Mouse (Mus musculus): ENCODE results near the gene Mef2b.
A peak's percentile ranks its signal among the peaks of the same experiment; 100 is the strongest.

The Mef2b gene

GRCm38 (mm10) chr8:70139026-70139857, at the start of gene Mef2b, which contains the start of the genes Rfxank and Borcs8:
Mef2b (plus strand) TSS chr8:70139711.
Rfxank (minus strand) TSS chr8:70139154.
Borcs8 (plus strand) TSS chr8:70139499.
- DNase-seq: peak; percentile 99 to 100

- DNase-seq: no peak
Measured at GRCm38 (mm10) chr8:70092786-70093185, 46.7 kb upstream of the Mef2b start.

GRCm38 (mm10) chr8:70099276-70099675, 40.2 kb upstream of the Mef2b start:
- no peak for DNase-seq

DNA sequence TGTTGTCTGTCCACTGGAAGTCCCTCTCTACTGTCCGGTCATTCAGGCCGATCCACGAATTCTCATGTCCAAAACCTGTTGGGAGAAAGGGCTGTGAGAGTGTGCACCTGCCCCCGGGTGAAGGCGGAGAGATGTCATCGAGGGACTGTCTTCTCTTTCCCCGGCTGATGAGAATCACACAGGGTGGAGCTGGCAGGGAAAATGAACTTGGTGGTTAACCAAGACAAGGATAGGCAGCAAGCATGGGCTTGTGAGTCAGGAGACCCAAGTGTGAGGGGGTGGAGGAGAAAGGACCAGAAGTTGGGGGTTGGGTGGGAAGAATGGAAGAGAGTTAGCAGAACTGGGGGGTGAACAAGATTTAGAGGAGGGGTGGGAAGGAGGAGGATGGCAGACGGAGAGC, 39.3 kb upstream of the Mef2b start:
- no peak for DNase-seq

- peak; percentile 68 to 70 for DNase-seq
Measured at GRCm38 (mm10) chr8:70104506-70104905, 35.0 kb upstream of the Mef2b start.

GRCm38 (mm10) chr8:70104922-70105321, 34.6 kb upstream of the Mef2b start:
- DNase-seq: no peak

DNA sequence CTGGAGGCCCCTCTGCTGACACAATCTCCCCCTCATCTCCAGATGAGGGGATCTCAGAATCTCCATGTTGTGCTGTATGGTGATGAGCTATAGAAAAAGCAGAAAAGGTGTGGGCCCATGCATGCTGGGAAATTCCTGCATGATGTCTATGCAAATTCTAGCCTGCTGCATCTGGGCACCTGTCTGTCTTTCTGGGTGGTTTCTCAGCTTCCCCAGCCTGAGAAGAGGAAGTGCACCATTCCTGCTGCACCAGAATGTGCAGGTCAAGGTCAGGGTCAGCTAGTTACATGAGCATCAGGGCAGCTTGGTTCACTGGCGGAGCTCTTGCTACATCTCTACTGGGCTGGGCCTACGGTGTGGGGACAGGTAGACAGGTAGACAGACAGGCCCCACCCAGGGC, 29.1 kb upstream of the Mef2b start:
- DNase-seq: no peak

DNA sequence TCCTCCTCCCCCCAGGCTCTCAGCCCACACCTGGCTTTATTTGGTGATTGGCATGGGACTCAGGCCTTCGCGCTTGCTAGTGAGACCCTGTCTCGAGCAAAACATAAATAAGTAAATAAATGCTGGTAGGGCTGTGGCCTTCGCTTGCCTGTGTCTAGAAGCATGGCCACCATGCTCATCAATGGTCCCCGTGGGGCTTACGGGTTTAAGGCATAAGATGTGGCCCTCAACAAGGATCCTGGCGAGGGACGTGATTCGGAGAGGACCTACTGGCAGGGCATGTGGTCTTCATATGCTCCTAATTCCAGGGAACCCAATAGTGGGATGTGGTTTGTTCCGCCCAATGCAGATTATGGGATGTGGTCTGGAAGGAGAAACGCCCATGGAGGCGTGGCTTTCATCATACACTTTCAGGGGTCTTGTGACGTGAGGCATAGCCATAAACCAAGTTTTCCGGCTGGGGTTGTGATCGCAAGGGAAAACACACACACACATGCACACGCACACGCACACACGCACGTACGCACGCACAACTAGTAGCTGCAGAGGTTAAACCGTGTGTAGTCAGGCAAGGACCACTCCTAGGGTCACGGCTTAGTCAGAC, 28.2 kb upstream of the Mef2b start:
- no peak for DNase-seq

DNA sequence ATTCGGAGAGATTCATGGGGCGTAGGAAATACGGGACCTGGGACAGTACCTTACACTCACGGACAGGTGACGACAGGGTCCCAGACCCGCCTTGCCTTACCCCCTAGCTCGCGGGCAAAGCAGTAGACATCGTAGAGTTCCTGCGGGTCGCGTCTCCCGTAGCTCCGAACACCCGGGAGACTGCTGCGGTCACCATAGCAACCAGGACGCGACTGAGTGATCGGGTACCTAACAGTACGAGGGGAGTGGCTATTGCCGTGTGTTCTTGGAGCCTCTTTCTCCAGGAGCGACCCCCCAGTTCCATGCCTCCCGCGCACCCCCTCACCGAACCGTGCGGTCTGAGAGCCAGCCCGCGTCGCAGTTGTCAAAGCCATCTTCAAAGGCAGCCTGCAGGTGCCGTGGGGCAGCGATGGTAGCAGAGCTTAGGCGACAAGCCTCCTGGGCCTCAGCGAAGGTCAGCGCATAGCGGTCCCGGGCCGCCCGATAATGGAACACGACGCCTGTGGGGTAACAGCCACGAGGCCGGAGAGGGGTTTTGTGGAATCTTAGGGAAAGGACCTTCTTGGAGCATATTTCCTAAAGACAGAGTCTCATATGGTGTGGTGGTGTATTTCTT, 27.0 kb upstream of the Mef2b start:
- no peak for DNase-seq

GRCm38 (mm10) chr8:70114488-70114887, 25.0 kb upstream of the Mef2b start:
- DNase-seq: no peak

- peak; percentile 69 to 78 for DNase-seq
Measured at GRCm38 (mm10) chr8:70114892-70115291, 24.6 kb upstream of the Mef2b start.

GRCm38 (mm10) chr8:70117611-70118010, 21.9 kb upstream of the Mef2b start:
- no peak for DNase-seq

DNA sequence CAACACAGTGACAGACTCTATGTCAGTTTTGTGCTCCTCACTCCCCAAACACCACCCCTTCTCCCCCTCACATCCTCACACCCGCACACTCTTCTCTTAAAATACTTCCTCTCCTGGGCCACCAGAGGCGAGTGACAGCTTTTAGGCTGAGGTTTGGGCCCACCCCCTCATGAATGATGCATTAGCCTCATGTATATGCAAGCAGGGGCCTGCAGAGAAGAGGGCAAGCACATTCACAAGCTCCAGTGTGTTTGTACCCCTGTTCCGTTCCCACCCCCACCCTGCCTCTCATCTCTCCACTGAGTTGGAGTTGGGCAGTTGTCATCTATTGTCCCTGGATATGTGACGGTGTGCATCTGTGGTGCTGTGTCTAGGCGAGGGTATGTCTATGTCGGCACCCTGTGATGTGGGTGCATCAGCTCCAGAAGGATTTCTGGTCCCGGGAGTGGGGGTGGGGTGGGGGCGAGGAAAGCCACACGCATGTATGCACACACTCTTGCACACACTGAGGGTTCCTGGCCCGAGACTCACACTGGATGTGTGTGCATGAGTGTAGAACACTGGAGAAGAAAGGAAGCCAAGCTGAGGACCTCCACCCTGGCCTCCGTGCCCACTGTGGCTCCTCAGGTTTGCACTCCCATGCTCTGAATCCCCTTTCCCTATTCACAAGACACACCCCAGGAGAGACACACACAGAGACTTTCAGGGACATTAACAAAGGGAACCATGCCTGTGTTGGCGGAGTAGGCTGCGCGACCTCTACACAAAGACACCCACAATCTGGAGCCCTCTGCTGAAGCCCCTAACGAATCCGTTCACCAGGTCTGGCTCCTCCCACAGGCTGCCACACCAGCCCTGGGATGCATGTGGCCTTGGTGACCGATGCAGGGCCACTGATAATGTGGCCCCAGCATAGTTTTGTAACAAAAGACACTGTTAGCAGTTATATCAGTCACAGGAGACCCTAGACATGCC, 20.5 kb upstream of the Mef2b start:
- DNase-seq: peak; percentile 59 to 63

- DNase-seq: peak; percentile 93 to 95
Measured at GRCm38 (mm10) chr8:70120667-70121066, 18.8 kb upstream of the Mef2b start, which contains the start of gene Ncan. Ncan (minus strand) TSS chr8:70120873.

- DNase-seq: peak; percentile 31 to 38
Measured at GRCm38 (mm10) chr8:70122863-70123262, 16.6 kb upstream of the Mef2b start.

DNA sequence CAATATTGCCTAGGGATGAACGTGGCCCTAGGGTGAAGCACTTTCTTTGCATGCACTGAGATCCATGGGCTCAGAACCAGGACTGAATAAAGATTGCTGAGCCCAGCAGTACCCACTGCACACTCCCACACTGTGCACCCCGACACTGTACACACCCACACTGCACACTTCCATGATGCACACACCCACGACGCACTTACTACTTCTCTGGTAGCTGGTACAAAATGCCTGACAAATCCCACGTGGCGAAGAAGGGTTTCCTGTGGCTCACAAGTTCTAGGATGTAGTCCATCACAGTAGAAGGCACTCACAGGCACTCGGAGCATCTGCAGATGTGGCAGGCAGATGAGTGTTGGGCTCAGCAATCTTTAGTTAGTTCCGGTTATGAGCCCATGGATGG, 14.5 kb upstream of the Mef2b start:
- no peak for DNase-seq

DNA sequence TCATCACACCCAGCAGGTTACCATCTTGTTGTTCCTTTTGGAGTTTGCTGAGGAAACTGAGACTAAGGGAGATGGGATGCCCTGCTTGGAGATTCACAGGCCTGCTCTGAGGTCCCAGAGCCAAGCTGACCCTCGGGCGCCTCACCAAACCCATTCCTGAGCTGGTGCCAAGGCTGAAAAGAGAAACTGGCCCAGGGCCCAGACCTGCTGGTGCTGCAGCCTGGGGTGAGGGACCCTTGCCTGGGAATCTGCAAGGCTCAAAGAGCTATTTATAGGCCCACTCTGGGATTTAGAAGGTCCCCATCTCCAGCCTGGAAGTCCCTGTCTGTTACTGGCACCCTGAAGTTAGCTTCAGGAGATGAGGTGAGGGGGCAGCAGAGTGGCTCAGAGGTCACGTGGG, 11.1 kb upstream of the Mef2b start:
- peak; percentile 69 to 77 for DNase-seq

DNA sequence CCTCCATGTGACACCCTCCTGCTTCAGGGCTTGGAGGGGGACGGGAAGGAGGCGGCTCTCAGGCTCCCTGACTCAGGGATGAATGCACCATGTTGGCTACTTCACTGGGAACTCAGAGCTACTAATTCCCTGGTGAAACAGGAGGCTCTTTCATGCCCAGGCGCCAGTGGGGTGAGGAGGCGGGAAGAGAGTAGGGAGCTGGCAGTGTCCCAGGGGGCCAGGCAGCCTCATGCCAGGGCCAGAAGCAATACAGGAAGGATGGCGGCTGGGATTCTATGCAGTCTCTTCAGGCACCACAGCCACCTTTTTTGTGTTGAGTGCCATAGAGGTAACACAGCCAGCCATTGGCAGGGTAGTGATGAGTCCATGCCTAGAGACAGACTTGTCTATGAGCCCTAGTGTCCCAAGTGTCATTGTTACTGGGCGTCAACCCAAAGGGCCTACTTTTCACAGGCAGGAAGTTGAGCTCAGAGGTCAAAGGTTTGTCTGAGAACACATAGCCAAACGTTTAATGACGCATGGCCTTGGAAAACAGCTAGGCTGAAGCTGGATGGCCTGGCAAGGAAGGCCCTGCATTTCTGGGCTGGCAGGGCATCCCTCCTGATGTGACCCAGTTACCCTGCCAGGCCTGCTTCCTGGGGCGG, 10.1 kb upstream of the Mef2b start:
- peak; percentile 64 to 82 for DNase-seq

DNA sequence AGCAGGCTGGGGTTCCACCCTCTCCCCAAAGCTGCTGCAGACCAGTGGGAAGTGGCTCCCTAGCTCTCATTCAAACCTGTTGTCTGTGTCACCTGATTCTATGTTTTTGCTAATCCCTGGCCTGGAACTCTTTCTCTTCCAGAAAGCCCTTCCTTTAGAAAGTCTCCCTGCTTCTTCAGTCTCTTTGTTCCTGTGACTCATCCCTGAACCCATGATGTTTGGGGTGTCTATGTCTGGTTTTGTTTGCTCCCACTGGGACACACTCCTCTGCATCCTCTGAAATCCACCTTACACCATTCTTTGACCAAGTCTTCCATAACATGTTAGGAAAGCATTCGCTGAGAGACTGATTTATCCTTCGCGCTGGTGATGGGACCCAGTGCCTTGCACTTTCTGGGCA, 9.4 kb upstream of the Mef2b start:
- no peak for DNase-seq

- DNase-seq: peak; percentile 89 to 93
Measured at GRCm38 (mm10) chr8:70131166-70131883, 8.2 kb upstream of the Mef2b start, which contains the start of gene Nr2c2ap. Nr2c2ap (plus strand) TSS chr8:70131333.

DNA sequence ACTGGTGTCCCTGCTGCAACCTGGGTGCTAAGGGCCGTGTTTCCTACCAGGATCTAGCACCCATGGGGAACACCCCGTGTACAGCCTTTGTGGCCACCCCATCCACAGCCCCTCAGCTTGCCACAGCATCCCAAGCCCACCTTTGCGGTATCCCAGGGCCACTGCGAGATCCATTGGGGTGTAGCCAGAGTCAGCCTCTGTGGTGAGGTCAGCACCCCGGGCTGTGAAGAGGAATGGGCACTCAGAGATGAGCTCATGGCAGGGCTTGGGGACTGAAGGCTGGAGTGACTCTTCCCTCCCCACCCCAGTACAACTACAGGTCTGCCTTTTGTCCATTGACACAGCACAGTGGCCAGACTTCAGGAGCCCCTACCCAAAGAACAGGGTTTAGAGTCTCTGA, 5.4 kb upstream of the Mef2b start:
- DNase-seq: no peak

Data from cerebellum, postnatal 10 days (tissue).